Mouse (Mus musculus) forebrain, embryonic 16.5 days (tissue): ENCODE data around the gene Hcrtr2. TPM values are rescaled to one million over a fixed set of nuclear protein-coding genes. Genes with fewer than 3 reads are reported as not detected.

Source experiments
- ATAC-seq: fragments of 200-750 bp; cut with Nextera tagmentation; 2 replicates; pipeline ENCODE4 v1.8.0; 2017; ENCODE audit warnings: mild to moderate bottlenecking, moderate library complexity
- H3K27ac ChIP-seq: fragments of 300-500 bp; sonication (generic); 2 replicates; pipeline ENCODE4 v1.5.1; 2014; ENCODE audit warnings: low read length, control low read depth
- H3K27me3 ChIP-seq: fragments of 300-500 bp; sonication (generic); replicated peaks from 2 replicates; pipeline ENCODE4 v1.6.1; 2014; ENCODE audit warnings: low read length; ENCODE audit not compliant: control insufficient read depth, insufficient read depth
- H3K36me3 ChIP-seq: fragments of 300-500 bp; sonication (generic); 2 replicates; pipeline ENCODE4 v1.6.1; 2014; ENCODE audit not compliant: control insufficient read depth, insufficient read depth
- H3K4me1 ChIP-seq: fragments of 300-500 bp; sonication (generic); replicated peaks from 2 replicates; pipeline ENCODE4 v1.6.1; 2014; ENCODE audit warnings: low read length; ENCODE audit not compliant: control insufficient read depth, insufficient read depth
- H3K4me2 ChIP-seq: fragments of 300-500 bp; sonication (generic); 2 replicates; pipeline ENCODE4 v1.6.1; 2014; ENCODE audit warnings: mild to moderate bottlenecking, low read length, control low read depth
- H3K4me3 ChIP-seq: fragments of 300-500 bp; sonication (generic); replicated peaks from 2 replicates; pipeline ENCODE4 v1.5.1; 2014; ENCODE audit warnings: mild to moderate bottlenecking, low read length, control low read depth
- H3K9ac ChIP-seq: fragments of 300-500 bp; sonication (generic); replicated peaks from 2 replicates; pipeline ENCODE4 v1.6.1; 2014; ENCODE audit warnings: low read depth, low read length, control low read depth
- H3K9me3 ChIP-seq: fragments of 300-500 bp; sonication (generic); 2 replicates; pipeline ENCODE4 v1.6.1; 2016; ENCODE audit warnings: low read length; ENCODE audit not compliant: control insufficient read depth
- WGBS: fragments of 180-500 bp; shearing (Covaris S2); extraction: QIAGEN DNeasy Blood & Tissue Kit; methylation state at CpG from one replicate; pipeline ENCODE4 v1.1.7; 2014; 5-methylcytosine and 5-hydroxymethylcytosine counted together
- polyA plus RNA-seq: library from polyadenylated mRNA; unstranded; fragments of >200 nt; fragmentation: Nextera tagmentation; extraction: Ambion mirVana; gene quantifications from 2 replicates; pipeline ENCODE4 v1.2.1, GENCODE M21; 2015

The Hcrtr2 gene
- 2.9 and 5.4 TPM in 2 replicates for polyA plus RNA-seq

DNA sequence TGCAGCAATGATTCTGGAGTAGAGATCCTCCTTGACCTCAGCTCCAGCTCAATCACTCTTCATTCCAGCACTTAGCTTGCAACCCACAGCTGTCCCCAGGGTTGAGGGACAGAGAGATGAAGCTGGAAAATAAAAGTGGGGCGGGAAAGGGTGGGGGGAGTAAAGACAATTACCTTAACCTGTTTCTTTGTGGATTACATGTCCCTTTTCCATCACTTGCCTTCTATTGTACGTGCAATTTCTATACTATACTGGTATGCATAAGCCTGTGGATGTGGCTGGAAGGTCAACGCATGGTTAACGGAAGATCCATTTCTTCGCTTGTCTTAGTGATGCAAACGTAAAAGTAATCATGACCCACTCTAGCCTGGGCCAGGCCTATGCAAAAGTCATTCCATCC lies at the start of gene Hcrtr2:
TSS of gene Hcrtr2 (minus strand) at position 101 of the 400 bp plus-strand sequence.
- no peaks in the 10 kb centered on the region for H3K27me3 ChIP-seq
- peaks cover 8% of the 10 kb centered on the region for H3K4me1 ChIP-seq
- ATAC-seq, result peak; percentile 17; the same call in 1 of the 2 replicates
- no peaks in the 10 kb centered on the region for H3K9me3 ChIP-seq
- H3K4me2 ChIP-seq, result peak within 1 kb of the TSS; percentile 93
- no peaks in the 10 kb centered on the region for H3K36me3 ChIP-seq
- peak within 1 kb of the TSS; percentile 59 for H3K9ac ChIP-seq
- peak within 1 kb of the TSS; percentile 57 for H3K4me3 ChIP-seq
- 76% methylated on average over 6 of the region's 6 CpGs for WGBS
- no peak within 1 kb of the TSS for H3K27ac ChIP-seq

DNA sequence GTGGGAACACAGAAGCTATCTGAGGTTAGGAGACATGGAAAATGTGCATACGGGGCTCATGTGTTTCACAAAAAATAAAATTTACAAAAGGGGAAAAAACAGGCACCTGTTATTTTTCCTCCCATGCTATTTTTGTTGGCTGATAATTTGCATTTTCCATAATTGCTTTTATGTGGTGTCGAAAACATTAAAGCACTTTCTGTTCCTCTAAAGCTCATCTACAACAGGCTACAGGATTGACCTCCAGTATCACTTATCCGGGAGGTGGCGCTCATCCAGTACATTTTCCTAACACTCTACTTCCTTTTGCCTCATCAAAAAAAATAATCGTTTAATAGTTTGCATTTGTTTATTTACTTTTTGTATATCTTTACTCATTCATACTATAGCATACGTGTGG lies 41.2 kb upstream of the Hcrtr2 start:
- no peak overlapping the region for H3K4me3 ChIP-seq
- 90% methylated on average over 6 of the region's 6 CpGs for WGBS
- H3K4me2 ChIP-seq, result no peak overlapping the region
- H3K36me3 ChIP-seq, result no peaks in the 10 kb centered on the region
- no peaks in the 10 kb centered on the region for H3K4me1 ChIP-seq
- H3K27ac ChIP-seq, result no peak overlapping the region
- no peak overlapping the region for H3K9ac ChIP-seq
- no peaks in the 10 kb centered on the region for H3K27me3 ChIP-seq
- ATAC-seq, result no peak
- no peaks in the 10 kb centered on the region for H3K9me3 ChIP-seq

DNA sequence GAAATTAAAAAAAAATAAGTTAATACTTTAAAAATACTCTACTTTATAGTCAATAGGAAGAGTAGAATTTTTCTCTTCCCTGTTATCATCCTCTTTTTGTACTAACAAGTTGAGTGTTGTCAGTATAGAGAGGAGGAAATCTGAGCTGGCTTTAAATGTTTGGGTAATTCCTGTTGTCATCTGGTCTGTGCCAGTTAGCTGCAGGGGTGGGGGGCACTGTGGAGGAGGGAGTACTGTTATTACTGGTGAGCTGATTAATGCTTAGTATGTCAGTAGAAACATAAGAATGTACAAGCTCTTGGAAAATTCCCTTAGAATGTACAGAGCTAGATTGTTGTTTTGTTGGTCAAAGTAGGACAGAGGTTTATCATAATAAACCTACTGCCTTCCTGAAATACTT lies 36.7 kb upstream of the Hcrtr2 start:
- ATAC-seq, result no peak
- no peaks in the 10 kb centered on the region for H3K4me1 ChIP-seq

DNA sequence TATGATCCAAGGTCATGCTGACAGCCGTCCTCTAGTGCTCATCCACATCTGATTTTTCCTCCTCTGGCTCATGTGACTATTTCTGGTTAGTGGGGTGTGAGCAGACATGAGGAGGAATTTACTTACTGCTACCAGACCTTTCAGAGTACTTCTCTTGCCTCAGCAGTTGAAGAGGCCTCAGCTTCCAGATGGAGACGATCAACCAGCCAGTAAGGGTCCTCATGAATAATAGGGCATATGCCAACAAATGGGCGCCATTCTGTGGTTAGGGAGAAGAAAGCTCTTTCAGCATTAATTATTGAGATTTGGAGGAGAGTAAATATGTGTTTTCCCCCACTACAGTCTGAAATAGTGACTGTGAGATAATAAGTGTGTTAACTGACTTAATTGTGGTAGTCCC lies 28.7 kb upstream of the Hcrtr2 start:
- no peaks in the 10 kb centered on the region for H3K27me3 ChIP-seq
- no peak overlapping the region for H3K9ac ChIP-seq
- no peak overlapping the region for H3K4me2 ChIP-seq
- 43% methylated on average over 3 of the region's 3 CpGs for WGBS
- H3K27ac ChIP-seq, result no peak overlapping the region
- H3K36me3 ChIP-seq, result no peaks in the 10 kb centered on the region
- H3K4me1 ChIP-seq, result no peaks in the 10 kb centered on the region
- peak; percentile 55 for ATAC-seq
- no peaks in the 10 kb centered on the region for H3K9me3 ChIP-seq
- H3K4me3 ChIP-seq, result no peak overlapping the region

More for the DNA sequence above, 36.7 kb upstream of the Hcrtr2 start:
- H3K4me3 ChIP-seq, result no peak overlapping the region
- H3K4me2 ChIP-seq, result no peak overlapping the region
- no peaks in the 10 kb centered on the region for H3K36me3 ChIP-seq
- no peaks in the 10 kb centered on the region for H3K27me3 ChIP-seq
- H3K27ac ChIP-seq, result no peak overlapping the region
- H3K9me3 ChIP-seq, result no peaks in the 10 kb centered on the region
- H3K9ac ChIP-seq, result no peak overlapping the region

DNA sequence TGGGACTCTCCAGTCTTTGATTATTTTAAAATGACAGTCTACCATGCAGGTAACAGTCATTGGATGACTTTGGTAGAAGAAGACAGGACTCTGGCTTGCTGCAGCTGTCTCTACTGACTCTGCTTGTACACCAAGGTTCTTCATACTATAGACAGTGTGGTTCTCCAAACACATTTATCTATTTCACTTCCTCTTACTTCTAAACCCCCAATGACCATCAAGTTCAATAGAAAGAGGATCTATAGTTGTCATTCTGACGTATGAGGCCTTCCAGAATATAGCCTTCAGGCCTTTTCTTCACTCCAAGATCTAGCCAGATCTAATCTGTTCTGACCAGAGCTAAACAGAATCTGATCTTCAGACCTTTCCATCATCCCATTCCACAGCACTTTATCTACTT lies 23.6 kb upstream of the Hcrtr2 start:
- Histone ChIP-seq H3K27me3 (no peaks in the 10 kb centered on the region), H3K36me3 (no peaks in the 10 kb centered on the region), H3K4me1 (no peaks in the 10 kb centered on the region), H3K4me3 (no peak overlapping the region), H3K9me3 (no peaks in the 10 kb centered on the region), H3K4me2 (no peak overlapping the region), H3K9ac (no peak overlapping the region), H3K27ac (no peak overlapping the region)
- no peak for ATAC-seq
- 85% methylated on average over 1 of the region's 1 CpGs for WGBS

DNA sequence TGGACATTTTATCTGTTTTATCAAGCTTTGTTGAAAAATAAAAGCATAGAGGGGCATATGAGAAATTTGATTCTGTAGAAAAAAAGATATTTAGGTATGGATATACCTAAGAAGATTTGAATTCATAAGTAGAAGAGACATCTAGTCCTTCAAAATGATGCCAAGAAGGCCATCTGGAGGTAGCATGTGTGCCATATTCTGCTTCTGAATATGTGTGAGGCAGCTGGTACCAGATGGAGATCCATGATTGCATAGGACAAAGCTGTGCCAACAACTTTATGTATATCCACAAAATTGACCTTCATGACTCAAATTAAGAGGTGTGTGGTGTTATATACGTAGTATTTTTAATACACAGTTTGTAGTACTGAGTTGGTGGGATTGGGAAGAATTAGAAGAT lies 7.4 kb upstream of the Hcrtr2 start:
- no peak overlapping the region for H3K27ac ChIP-seq
- H3K4me2 ChIP-seq, result no peak overlapping the region
- 54% methylated on average over 1 of the region's 1 CpGs for WGBS
- no peak overlapping the region for H3K4me3 ChIP-seq
- no peak overlapping the region for H3K9ac ChIP-seq
- no peaks in the 10 kb centered on the region for H3K36me3 ChIP-seq
- H3K4me1 ChIP-seq, result no peaks in the 10 kb centered on the region
- ATAC-seq, result no peak; the same call in 1 of the 2 replicates
- no peaks in the 10 kb centered on the region for H3K27me3 ChIP-seq
- H3K9me3 ChIP-seq, result 0 out of 2 replicates have a peak, but pooled peaks cover 3% of the 10 kb centered on the region

DNA sequence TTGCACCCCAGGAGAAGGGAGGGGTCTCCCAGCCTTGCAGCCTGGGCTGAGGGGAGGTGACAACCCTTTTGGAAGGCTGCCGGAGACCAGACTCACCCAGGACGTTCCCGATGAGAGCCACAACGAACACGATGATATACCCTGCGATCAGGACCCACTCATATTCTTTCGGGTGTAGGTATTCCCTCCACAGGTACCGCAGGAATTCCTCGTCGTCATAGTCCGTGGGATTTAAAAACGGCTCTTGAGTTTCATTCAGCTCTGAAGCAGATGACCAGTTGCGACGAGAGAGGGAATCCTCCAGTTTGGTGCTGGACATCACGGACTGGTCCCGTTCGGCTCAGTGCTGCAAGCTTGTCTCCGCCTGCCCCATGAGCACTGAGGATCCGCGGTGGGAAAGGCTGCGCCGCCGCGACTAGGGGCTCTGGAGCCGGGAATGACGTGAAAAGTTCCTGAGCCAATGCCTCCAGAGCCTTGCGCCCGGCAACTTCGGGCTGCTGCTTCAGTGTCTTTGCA lies 412 bp downstream of the Hcrtr2 start:
- WGBS, result 1% methylated on average over 29 of the region's 29 CpGs
- no peaks in the 10 kb centered on the region for H3K36me3 ChIP-seq
- H3K9me3 ChIP-seq, result no peaks in the 10 kb centered on the region
- H3K4me2 ChIP-seq, result peak overlapping the region; percentile 93
- no peaks in the 10 kb centered on the region for H3K27me3 ChIP-seq
- peaks cover 8% of the 10 kb centered on the region for H3K4me1 ChIP-seq
- H3K9ac ChIP-seq, result peak overlapping the region; percentile 59
- peak overlapping the region; percentile 57 for H3K4me3 ChIP-seq
- peak; percentile 88 for ATAC-seq
- no peak overlapping the region for H3K27ac ChIP-seq

DNA sequence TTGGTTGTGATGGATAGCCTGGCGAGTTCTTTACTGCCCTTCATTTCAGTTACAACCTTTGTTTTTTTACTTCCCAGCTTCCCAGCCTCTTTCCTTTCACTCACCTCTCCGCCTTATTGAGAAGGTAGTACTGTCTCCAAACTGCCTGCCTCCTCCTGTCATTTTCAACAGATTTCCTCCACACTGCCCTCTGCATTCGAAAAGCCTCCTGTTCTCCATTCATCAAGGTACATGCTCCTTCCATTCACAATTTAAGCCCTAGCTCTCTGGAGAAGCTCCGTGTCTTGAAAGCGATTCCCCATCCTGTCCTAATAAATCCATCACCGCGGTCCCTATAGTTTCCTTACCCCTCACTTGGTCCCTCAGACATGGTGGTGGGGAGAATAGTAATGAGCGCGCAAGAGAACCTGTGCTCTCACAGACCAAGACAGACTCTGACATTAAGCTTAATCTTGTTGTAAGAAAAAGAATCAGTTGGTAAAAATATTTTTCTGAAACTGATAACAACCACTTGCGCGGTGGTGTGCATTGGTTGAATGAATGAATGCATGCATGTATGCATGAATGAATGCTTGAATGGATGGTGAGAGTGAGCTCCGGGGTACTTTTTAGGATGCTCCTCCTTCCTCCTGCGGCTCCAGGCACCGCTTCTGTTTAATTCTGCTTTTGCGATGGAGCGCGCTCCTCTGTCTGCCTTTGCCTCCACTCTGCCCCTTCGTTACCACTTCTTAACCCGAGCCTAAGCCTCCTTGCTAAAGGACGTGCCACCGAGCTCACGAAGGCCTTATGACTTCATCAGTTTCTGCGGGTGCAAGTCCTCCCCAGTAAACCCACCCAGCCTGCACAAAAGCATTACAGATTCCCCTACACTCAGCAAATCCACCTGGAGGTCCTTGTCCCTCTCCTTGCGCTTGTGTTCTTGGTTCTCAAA lies 1.3 kb downstream of the Hcrtr2 start:
- Histone ChIP-seq H3K27me3 (no peaks in the 10 kb centered on the region), H3K4me1 (peaks cover 8% of the 10 kb centered on the region), H3K27ac (no peak overlapping the region), H3K4me2 (peak overlapping the region; percentile 93), H3K36me3 (no peaks in the 10 kb centered on the region), H3K9ac (peak overlapping the region; percentile 59), H3K9me3 (no peaks in the 10 kb centered on the region), H3K4me3 (peak overlapping the region; percentile 57)
- ATAC-seq, result peak; percentile 57
- WGBS, result 4% methylated on average over 24 of the region's 24 CpGs

DNA sequence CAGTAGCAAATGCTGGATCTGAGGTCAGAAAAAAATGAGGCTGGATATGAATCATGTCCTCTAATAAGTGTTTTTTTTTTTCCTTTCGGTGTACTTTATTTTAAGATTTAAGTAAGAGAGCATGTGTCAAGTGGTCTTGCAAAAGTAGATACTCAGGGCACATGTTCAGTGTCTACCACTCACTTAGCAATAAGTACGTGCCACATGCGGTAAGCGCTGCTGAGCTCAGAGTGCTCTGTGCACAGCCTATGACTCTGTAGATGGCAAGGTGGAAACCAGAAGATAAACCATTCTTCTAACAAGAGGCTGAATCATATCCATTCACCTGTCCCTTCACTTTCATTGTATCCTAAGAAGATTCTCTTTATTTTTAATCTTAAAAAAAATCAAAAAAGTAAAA lies 2.1 kb downstream of the Hcrtr2 start:
- Histone ChIP-seq H3K9me3 (no peaks in the 10 kb centered on the region), H3K4me1 (peaks cover 8% of the 10 kb centered on the region), H3K4me2 (peak overlapping the region; percentile 93; the same call in 1 of the 2 replicates), H3K27ac (no peak overlapping the region), H3K36me3 (no peaks in the 10 kb centered on the region), H3K27me3 (no peaks in the 10 kb centered on the region), H3K4me3 (no peak overlapping the region), H3K9ac (no peak overlapping the region)
- ATAC-seq, result no peak
- WGBS, result 87% methylated on average over 4 of the region's 4 CpGs
